Mouse (Mus musculus): ENCODE measurements around the gene Mns1. TPM values are rescaled to one million over a fixed set of nuclear protein-coding genes. Genes with fewer than 3 reads are reported as not detected.

Gene Mns1
- polyA plus RNA-seq, 1 experiment from 2014 or later = 40.5 TPM

Small RNA genes within 50 kb of the gene (microRNA-seq; reads per million reads assigned to microRNA genes)
- gene Gm28010 = not detected

Other genes starting within 250 kb of the Mns1 start
- gene Zfp280d, start 163.2 kb upstream of the Mns1 start, polyA plus RNA-seq (2016; fragmentation: Nextera tagmentation; extraction: Ambion mirVana) = 58.1 and 58.9 TPM in 2 replicates
- gene Tex9, start 54.2 kb downstream of the Mns1 start, polyA plus RNA-seq (2016; fragmentation: Nextera tagmentation; extraction: Ambion mirVana) = 52.2 and 54.8 TPM in 2 replicates
- 12.4 and 14.3 TPM in 2 replicates for gene Rfx7, start 94.2 kb downstream of the Mns1 start, polyA plus RNA-seq (2016; fragmentation: Nextera tagmentation; extraction: Ambion mirVana)
- gene Nedd4, start 224.3 kb downstream of the Mns1 start, polyA plus RNA-seq (2016; fragmentation: Nextera tagmentation; extraction: Ambion mirVana) = 815 and 839 TPM in 2 replicates

Data from limb, embryonic 12.5 days (tissue).